Mouse (Mus musculus) yolk sac, embryonic 10.5 days (tissue): Measurements from ENCODE around the gene Slc25a26.
A peak's percentile ranks its signal among the peaks of the same experiment; 100 is the strongest.

Experiments used
- DNase-seq: peaks from one replicate; pipeline ENCODE4 v3.0.0-alpha.2; 2017; ENCODE audit warnings: low spot score

Gene Slc25a26

DNA sequence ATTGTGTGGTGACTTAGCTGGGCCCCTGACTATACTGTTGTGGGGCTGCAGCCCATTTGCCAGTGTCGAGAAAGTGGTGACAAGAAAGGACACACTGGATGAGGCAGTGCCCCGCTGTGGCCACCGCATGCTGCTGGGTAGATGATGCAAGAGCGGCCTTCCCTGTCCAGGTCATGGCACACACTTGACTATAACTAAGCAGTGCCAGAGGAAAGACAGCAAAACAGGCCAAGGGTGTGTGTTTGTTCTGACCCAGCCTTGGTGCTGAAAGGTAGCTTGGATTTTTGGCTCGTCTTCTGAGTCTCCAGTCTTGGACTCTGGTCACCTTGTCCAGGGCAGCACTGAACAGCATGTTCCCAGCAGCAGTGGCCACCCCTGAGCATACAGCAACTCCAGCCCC lies 101.0 kb downstream of the Slc25a26 start:
- DNase-seq: no peak

DNA sequence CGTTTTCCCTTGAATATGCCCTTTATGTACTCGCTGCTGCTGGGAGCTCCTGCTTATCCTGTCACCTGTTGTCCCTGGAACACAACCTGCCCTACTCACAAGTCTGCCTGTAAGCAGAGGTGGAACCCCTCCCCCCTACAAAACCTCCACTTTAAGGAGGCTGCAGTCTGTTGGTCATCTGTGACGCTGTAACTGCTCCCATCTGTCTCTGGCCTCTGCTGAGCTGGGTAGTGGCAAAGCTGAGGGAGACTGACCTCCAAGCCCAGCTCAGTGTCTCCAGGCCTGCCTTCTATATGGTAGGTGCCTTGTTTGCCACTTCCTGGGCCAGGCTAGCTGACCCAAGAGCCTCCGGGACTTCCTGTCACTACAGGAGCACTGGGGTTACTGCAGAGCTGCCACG lies 101.7 kb downstream of the Slc25a26 start:
- no peak for DNase-seq

DNA sequence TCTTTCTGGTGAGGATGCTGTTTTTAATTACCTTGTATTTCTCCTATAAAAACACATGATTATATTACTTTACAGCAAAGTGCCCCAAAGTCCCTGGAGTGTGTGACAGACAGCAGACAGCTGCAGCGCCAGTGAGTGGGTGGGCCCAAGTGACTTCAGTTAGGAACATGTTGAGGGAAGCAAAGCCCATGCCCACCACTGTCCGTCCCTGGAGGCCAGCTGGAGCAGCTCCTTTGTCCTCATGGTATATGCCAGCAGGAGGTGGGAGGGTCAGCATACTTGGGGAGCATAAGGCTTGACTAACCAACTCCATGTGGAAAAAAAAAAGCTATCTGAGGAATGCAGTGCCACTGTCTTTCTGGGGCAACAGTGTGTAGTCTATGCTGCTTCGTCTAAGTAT lies 103.9 kb downstream of the Slc25a26 start:
- no peak for DNase-seq

DNA sequence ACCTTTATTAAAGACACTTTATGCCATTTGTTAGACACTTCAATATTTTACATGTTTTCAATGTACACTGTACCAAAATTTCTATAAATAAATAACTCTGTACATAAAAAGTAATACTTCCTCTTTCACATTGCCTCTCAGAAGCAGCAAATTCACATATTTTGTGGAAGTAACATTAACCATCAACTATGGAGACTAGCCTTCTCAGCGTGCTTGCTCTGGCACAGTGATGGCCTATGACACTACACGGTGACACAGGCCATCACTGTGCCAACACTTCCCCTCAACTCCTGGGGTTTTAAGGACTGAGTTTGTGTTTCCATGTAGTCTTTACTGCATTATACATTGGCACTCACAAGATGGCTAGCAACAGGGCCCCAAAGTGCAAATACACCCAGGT lies 104.4 kb downstream of the Slc25a26 start:
- no peak for DNase-seq

DNA sequence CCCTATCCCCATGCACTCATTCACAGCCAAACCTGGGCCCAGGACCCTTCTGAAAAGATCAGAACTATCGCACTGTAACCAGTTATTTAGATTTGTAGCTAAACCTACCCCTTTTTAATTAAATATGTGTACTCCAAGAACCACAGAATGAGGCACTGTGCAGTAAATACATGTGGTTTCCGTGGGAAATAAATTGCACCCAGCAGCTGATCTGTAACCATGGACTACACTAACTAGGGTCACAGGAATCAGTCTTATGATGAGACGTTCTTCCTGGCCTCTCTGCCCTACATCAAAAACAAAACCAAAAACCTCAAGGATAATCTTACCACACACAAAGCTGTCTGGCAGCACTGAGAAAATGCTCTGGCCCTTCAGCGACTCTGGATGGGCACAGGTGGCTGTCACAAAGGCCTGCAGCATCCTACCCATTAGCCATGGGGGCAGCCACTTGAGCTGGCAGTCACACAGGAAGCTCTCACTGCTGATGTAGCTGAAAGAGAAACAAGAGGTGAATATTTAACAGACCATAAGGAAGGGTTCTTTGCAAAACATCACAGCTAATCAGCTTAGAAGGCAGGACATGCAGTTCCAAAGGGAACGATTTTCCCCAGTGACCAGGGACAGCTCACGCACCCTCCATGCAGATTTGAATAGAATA lies 113.2 kb downstream of the Slc25a26 start:
- DNase-seq: peak; percentile 33

DNA sequence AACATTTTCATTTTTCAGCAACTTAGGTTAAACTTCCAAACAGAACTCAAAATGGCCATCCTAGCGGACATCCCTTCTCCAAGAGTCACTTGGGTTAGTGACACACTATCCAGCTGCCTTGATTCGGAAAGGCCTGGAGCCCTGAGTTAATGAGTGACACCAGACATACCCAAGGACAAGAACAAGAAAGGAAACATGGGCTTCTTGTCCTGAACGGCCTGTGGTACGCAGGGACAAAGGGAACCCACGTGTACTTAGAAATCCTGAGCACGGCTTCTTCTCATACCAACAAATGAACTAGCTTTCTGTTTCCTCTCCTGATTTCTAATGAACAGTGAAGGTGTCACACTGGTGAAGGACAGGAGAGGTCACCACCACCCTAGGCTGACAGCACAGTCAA lies 114.2 kb downstream of the Slc25a26 start:
- peak; percentile 53 for DNase-seq

DNA sequence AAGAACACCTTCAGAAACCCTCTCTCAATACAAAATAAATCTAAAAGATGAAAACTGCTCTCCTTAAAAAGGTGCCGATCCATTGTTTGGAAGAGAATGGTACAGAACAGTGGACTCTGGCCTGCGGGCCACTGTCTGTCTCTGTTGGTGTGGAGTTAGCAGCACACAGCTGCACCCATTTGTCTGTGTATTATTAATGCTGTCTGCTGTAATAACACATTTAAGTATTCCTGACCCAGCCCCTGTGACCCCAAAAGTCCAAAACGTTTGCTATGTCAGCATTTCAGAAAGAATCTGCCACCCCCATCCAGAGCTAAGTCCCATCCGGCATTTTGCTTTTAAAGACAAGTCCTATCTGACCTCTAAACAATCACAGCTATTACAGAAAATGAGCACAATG lies 115.8 kb downstream of the Slc25a26 start:
- DNase-seq: no peak

DNA sequence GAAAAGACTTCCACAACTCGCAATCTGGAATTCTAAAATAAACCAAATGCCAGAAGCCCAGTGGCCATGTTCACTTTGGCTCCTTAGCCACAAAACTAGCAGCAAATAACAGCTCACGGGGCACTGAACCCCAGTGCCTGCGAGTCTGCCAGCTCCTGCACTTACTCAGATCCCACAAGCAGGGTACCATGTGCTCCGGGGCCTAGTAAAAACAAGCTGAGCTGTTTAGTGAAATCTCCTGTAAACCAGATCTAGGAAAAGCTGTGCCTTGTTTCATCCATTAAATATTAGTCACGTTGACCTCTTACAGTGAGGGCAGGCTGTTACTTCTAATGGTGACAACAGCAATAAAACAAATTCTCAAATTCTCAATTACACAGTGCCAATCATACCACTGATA lies 118.5 kb downstream of the Slc25a26 start:
- no peak for DNase-seq

DNA sequence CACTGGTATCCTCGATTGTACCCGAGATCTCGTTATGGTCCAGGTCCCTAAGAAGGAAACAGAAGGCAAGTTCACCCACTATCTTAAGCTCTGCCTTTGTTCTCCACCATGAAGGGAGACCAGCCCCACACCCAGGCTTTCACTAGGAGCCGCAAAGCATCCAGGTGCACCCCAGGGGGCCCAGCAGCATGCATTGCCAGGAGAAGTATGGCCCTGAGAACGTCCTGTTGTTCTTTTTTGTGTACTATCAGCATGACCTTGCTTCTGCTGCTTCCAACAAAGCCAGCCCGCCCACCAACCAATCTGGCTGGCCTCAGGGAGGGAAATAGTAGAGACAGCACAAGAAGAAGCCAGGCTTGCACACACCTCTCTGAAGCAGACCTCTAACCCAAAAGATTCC lies 120.2 kb downstream of the Slc25a26 start:
- DNase-seq: no peak

DNA sequence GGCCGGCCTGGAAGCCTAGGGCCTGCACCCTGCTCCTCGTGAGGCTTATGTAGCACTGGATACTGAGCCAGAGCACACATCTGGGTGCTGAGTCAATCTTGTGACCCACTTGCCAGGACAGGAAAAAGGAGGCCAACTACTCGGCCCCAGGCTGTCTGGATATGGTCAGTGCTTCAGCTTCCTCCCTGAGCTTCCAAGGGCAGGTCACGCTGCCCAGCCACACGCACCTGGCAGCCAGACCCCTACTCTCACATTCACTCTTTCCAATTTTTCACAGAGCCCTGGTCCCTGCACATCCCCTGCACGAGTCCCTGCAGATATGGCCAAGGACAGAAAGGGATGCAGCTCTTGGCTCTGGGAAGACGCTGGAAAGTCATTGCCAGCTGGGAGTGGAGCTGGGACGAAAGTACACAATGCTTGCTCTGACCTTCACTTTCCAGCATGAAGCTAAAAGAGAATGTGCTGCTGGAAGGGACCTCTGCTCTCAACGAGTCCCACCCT lies 120.7 kb downstream of the Slc25a26 start:
- DNase-seq: no peak

DNA sequence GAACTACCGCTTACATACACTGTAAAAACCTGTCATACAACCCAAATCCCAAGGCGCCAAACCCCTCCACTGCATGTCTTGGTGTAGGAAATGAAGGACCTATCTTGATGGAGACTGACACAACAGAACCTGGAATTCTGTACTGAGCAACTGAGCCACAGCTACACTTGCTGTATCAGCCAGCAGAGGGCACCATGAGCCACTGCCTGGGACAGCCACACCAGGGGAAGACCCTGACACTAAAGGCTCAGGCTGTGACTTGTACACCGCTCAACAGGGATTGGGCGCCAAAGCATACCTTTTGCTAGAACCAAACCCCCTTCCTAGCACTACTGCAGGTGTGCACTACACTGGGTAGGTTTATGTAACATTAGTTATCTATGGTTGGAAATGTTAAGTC lies 122.9 kb downstream of the Slc25a26 start:
- peak; percentile 34 for DNase-seq

DNA sequence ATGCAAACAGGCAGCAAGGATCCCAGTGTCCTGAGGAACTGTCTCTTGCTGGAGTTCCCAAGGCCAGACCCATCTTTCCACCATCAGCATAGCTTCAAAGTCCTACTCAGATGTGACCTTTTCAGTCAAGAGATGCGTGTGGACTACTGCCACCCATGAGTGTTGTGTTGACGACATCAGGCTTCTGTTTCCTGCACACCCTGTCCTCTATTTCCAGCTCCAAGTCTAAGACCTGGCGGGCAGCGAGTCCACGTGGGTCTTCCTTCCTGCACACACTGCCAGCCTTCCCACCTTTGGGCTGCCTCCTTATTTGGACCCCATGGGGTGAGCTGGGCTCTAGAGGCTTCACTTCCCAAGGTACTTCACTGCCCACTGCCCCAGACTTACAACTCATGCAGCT lies 124.4 kb downstream of the Slc25a26 start:
- DNase-seq: no peak

DNA sequence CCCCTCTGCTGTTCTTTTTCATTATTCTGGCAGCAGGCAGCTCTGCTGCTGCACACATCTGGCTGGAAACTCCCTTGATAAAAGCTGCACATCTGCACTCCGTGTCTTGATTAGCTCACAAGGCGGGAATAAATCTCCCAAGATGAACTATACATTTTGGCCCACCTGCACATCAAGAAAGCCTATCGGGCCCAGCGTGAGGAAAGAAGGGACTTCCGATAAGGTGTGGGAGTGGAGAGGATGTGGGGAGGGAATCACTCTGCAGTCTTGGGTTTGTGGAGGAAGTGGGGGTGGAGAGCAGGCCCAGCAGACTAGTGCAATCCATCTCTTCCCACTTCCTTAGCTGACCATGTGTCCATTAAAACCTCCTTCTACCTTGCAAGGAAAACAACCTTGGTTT lies 125.8 kb downstream of the Slc25a26 start:
- DNase-seq: no peak

DNA sequence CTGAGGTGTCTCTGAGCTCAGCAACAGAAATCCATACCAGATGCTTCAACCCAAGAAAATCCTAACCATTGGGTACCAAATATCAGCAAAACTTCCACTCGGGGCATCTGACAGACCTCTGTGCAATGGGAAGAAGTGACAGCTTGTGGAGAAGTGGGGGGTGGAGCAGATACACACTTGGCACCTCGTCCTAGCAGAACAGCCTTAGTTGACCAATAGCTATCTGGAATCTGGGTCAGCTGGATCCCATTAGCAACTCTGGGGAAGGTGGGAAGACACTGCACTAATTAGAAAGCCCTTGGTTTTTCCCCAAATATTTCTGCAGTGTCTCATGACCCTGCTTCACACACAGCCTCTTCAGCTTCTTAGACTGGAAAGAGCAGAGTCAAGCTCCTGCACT lies 126.7 kb downstream of the Slc25a26 start:
- no peak for DNase-seq

DNA sequence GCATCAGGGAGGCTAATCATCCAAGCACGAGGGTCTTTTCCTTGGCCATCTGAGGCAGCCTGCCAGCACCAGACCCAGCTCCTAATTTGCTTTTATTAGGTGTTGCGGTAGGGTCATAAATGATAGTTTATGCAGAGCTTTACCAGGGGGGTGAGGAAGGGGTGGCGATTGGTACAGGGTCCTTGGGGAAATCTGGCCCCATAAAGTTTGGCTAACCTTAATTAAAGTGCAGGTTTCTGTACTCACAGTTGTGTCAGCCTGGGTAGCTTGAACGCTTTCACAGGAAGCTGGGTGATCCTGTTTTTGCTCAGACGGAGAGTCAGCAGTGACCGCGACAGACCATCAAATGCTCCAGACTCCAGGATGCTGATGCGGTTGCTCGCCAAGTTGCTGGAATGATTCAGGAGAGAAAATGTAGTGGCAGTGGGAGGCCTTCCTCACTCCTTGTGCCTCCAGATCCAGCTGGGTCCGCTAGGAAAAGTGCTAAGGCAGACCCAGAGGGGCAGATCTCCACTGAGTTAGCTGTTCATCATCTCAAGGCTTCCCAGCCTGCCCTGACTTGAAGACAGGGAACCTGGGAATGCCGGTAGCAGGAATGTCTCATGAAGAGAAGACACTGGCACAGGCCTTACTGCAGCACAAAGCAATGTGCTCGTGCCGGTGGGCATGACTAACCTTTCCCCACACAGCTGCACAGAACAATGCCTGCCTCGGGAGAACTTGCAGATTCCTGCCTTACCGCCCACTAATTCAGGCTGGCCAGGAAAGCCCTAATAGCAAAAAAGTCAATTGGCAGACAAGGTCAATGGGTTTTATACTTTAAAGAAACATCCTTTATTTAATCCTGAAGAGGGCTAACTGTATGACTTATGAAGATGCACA lies 127.8 kb downstream of the Slc25a26 start:
- no peak for DNase-seq

DNA sequence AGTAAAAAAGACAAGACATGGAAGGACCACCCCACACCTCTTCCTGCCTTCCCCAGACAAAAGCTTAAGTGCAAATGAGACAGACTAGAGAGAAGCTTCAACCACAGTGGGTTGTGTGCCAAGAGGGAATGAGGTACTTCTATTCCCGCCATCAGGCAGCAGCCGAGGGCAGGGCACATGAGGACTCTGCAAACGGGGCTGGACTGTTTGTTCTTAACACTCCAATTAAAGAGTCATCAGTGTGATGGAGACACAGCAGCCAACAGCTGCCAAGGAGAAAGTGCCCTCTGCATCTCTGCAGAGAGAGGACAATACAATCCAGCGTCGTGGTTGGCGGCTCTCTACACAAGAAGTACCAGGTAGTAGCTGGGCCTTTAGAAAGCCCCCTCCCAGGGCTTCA lies 128.7 kb downstream of the Slc25a26 start:
- no peak for DNase-seq

DNA sequence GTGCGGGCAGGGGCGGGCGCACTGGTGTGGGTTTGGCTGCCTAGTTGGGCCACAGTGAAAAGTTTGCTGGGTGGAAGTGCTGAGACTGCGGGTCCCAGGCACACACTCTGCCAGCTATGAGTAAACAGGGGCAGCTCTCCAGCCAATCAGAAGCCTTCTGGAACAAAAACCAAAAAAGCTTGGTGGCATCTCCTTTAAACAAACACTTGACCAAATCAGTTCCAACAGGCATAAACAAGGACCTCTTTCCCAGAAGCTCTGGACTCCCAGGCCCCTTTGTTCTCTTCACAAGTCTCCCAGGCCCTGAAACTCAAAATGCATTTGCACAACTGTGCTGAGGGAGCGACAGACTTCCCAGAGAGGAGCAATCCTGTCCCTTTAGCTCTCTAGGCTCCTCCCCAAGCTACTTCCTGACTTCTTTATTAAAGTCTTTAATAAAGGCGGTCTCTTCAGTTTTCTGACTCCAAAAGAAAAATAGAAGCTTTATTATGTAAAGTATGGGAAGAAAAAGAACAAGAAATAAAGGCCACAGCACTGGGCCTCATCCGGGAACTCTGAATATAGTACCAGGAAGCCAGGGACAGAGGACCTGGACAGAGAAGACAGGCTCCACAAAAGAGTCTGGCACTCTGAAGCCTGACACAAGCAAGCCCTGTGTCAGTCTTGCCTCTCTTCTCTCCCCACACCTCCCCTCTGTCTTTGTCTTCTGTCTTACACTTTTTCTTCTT lies 131.1 kb downstream of the Slc25a26 start:
- DNase-seq: no peak

DNA sequence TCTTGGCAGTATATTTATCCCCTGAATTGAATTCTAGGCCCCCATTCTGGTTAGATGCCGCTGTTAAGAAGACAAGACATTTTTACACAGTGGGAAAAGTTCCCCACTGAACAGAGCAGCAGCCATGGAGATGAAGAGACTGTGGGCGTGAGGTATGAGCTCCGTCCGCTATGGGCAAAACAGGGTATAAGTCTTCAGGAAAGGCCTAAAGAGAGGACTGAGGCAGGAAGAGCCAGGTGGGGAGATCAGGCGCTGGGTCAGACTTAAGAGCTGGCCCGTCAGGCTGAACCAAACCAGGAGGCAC lies 131.6 kb downstream of the Slc25a26 start:
- DNase-seq: no peak

DNA sequence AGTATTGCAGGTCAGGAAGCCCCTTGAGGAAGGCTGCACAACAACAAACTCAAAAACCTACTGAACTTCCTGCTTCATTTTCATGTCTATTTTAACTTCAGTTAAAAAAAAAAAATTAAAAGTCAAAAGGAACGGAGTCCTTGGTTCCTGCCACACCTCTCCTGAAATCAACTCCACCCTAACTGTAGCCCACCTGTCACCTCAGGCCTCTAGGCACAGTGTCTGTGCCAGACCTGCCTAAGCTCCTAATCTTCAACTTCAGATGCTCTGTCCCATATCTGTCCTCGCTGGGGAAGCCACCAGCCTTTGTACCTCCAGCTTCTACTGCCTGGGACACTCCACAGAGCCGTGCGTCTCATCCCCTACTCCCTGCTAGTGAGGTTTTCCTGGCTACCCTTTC lies 134.1 kb downstream of the Slc25a26 start:
- DNase-seq: no peak

DNA sequence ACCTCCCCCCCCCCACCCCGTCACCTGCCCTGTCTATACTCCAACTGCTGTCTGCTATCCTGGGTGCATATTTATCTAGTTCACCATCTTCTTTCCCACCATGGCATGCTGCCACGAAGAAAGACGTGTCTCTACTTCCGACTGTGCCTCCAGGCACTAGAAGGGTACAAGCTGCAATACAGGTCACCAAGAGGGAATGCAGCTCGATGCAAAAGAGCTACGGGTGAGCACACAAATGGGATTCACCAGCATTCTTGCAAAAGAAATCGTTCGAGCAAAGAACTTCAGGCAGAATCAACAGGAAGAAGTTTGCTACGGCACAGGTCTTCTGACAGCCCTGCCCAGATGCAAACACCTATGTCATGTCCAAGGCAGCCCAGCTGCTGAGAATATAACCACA lies 134.6 kb downstream of the Slc25a26 start:
- DNase-seq: no peak

DNA sequence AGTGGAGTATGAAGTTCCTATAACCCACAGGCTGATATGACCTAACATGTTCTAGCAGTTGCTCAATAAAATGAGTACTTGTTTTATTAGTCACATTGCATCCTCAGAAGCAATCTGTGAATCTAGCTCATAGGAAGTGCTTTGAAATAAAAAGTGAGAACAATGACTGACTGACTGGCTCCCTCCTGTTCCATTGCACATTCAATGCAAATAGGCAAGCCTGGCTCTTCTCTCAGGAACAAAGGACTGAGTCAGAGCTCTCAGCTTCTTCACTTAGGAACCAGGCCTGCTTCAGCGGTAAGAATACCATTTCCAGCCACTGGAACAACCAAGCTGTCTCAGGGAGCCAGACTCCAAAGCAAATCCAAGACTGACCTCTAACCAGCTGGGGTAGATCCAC lies 135.2 kb downstream of the Slc25a26 start:
- DNase-seq: no peak

DNA sequence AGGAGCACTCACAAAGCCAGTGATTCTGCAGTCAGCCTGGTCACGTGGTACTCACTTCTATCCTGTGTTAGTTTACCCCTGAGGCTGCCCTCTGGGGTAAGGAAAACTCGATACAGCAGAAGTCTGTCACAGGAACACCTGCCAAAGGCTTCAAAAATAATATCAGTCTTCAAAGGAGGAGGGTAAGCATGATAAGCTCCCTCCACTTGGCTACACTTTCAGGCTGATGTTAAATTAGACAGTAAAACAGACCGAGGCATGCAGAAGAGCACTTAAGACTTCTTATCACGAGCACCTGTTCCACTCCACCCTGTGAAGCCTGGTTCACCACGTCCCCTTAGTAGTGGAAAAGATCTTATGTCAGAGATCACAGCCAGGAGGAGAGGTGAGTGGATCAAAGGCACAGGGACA lies 136.9 kb downstream of the Slc25a26 start:
- DNase-seq: no peak

DNA sequence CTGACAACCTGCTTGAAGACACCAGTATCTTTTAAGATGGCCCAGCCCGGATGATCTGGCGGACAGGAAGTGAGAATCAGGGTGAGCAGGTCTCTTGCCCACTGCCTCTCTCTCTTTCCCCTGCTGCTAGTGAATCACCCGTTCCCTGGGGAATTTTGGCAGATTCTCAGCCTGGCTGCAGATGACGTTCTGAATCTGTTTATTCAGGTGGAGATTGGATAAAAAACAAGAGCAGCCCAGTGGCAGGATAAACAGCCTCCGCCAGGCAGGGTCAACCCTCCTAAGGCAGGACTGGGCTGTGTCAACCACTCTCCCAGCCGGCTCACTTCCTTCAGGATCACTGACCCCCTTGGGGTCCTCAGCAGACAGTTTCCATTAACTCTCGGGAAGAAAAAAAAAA lies 140.2 kb downstream of the Slc25a26 start:
- DNase-seq: no peak
